Mouse (Mus musculus) midbrain, embryonic 11.5 days (tissue): ENCODE measurements around the gene Olfr202. TPM values are rescaled to one million over a fixed set of nuclear protein-coding genes. Genes with fewer than 3 reads are reported as not detected.
"Not testable (repeated sequence)": the region's sequence is repeated elsewhere in the genome, so short reads cannot be mapped to it uniquely, and the experiment has no call there.

ENCODE experiments used
- ATAC-seq: fragments of 200-750 bp; cut with Nextera tagmentation; 2 replicates; pipeline ENCODE4 v1.8.0; 2017; ENCODE audit warnings: moderate TSS enrichment, moderate library complexity; ENCODE audit not compliant: low FRiP score
- DNase-seq: peaks from one replicate; pipeline ENCODE4 v3.0.0; 2015; ENCODE audit warnings: low spot score; ENCODE audit errors: missing footprints
- H3K27ac ChIP-seq: fragments of 300-500 bp; sonication (generic); 2 replicates; pipeline ENCODE4 v1.5.1; 2014; ENCODE audit warnings: low read depth, low read length
- H3K27me3 ChIP-seq: fragments of 300-500 bp; sonication (generic); 2 replicates; pipeline ENCODE4 v1.6.1; 2014; ENCODE audit warnings: mild to moderate bottlenecking, low read length, moderate library complexity, mixed read lengths; ENCODE audit not compliant: control insufficient read depth, insufficient read depth
- H3K36me3 ChIP-seq: fragments of 300-500 bp; sonication (generic); 2 replicates; pipeline ENCODE4 v1.6.1; 2014; ENCODE audit warnings: mild to moderate bottlenecking, low read length, moderate library complexity, mixed read lengths; ENCODE audit not compliant: control insufficient read depth, insufficient read depth
- H3K4me1 ChIP-seq: fragments of 300-500 bp; sonication (generic); 2 replicates; pipeline ENCODE4 v1.6.1; 2014; ENCODE audit warnings: low read length; ENCODE audit not compliant: control insufficient read depth, insufficient read depth
- H3K4me2 ChIP-seq: fragments of 300-500 bp; sonication (generic); 2 replicates; pipeline ENCODE4 v1.6.1; 2014; ENCODE audit warnings: mild to moderate bottlenecking, moderate library complexity
- H3K4me3 ChIP-seq: fragments of 300-500 bp; sonication (generic); 2 replicates; pipeline ENCODE4 v1.5.1; 2014; ENCODE audit warnings: low read depth, low read length
- H3K9ac ChIP-seq: fragments of 300-500 bp; sonication (generic); 2 replicates; pipeline ENCODE4 v1.6.1; 2014; ENCODE audit warnings: low read length
- H3K9me3 ChIP-seq: fragments of 300-500 bp; sonication (generic); 2 replicates; pipeline ENCODE4 v1.6.1; 2016; ENCODE audit warnings: low read length; ENCODE audit not compliant: control insufficient read depth
- WGBS: fragments of 180-500 bp; shearing (Covaris S2); extraction: QIAGEN DNeasy Blood & Tissue Kit; methylation state at CpG from one replicate; pipeline ENCODE4 v1.1.7; 2014; 5-methylcytosine and 5-hydroxymethylcytosine counted together
- polyA plus RNA-seq: library from polyadenylated mRNA; unstranded; fragments of >200 nt; fragmentation: Nextera tagmentation; extraction: Ambion mirVana; gene quantifications from 2 replicates; pipeline ENCODE4 v1.2.1, GENCODE M21; 2014

The Olfr202 gene
- polyA plus RNA-seq, 1 experiment from 2014 or later = not detected

DNA sequence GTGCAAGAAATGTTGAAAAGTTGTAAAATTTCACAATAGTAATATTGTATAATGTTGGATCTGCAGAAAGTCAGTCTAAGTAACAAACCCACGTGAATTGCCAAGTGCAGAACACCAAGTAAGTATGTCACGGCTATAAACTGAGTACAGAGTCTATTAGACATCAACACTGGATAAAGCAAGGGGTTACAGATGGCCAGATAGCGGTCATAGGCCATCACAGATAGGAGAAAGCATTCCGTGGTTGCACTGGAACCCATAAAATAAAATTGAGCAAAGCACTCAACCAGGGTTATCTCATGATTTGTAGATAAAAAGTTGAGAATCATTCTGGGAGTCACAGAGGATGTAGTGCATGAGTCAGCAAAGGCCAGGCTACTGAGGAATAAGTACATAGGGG is 17.5 kb downstream of the Olfr202 start:
- H3K9ac ChIP-seq, H3K9me3 ChIP-seq, H3K36me3 ChIP-seq, H3K27ac ChIP-seq, H3K4me2 ChIP-seq, ATAC-seq, H3K27me3 ChIP-seq, DNase-seq, H3K4me3 ChIP-seq, H3K4me1 ChIP-seq: not testable (repeated sequence)
- WGBS = 77% methylated on average over 4 of the region's 4 CpGs

GRCm38 (mm10) chr16:59249684-59250083 is 36.9 kb downstream of the Olfr202 start:
- 87% methylated on average over 17 of the region's 17 CpGs for WGBS
- Histone ChIP-seq H3K27ac (no peak overlapping the region), H3K4me2 (no peak overlapping the region), H3K36me3 (no peaks in the 10 kb centered on the region), H3K9ac (no peak overlapping the region), H3K4me1 (no peaks in the 10 kb centered on the region), H3K4me3 (no peak overlapping the region), H3K27me3 (no peaks in the 10 kb centered on the region), H3K9me3 (no peaks in the 10 kb centered on the region)
- DNase-seq (no peak), ATAC-seq (no peak)

Other genes with a start within 250 kb of the Olfr202 start
- not detected in 2 replicates for gene Olfr187, start 247.0 kb downstream of the Olfr202 start, polyA plus RNA-seq
- not detected in 2 replicates for gene Olfr190, start 208.8 kb downstream of the Olfr202 start, polyA plus RNA-seq
- not detected in 2 replicates for gene Olfr191, start 197.0 kb downstream of the Olfr202 start, polyA plus RNA-seq
- not detected in 2 replicates for gene Olfr193, start 174.9 kb downstream of the Olfr202 start, polyA plus RNA-seq
- gene Olfr194, start 165.7 kb downstream of the Olfr202 start, polyA plus RNA-seq = not detected in 2 replicates
- gene Olfr195, start 139.7 kb downstream of the Olfr202 start, polyA plus RNA-seq = not detected in 2 replicates
- not detected in 2 replicates for gene Olfr196, start 116.3 kb downstream of the Olfr202 start, polyA plus RNA-seq
- gene Olfr198, start 83.3 kb downstream of the Olfr202 start, polyA plus RNA-seq = not detected in 2 replicates
- gene Olfr199, start 67.0 kb downstream of the Olfr202 start, polyA plus RNA-seq = not detected in 2 replicates
- not detected in 2 replicates for gene Olfr201, start 14.2 kb downstream of the Olfr202 start, polyA plus RNA-seq
- not detected in 2 replicates for gene Olfr203, start 12.1 kb upstream of the Olfr202 start, polyA plus RNA-seq
- not detected in 2 replicates for gene Olfr204, start 31.5 kb upstream of the Olfr202 start, polyA plus RNA-seq
- not detected in 2 replicates for gene Olfr205, start 44.3 kb upstream of the Olfr202 start, polyA plus RNA-seq
- not detected in 2 replicates for gene Olfr206, start 62.5 kb upstream of the Olfr202 start, polyA plus RNA-seq
- gene Olfr209, start 77.2 kb upstream of the Olfr202 start, polyA plus RNA-seq = not detected in 2 replicates
- gene Gabrr3, start 120.5 kb upstream of the Olfr202 start, polyA plus RNA-seq = 0.08 and 0.33 TPM in 2 replicates
- 26.1 and 31.0 TPM in 2 replicates for gene Riox2, start 185.0 kb upstream of the Olfr202 start, polyA plus RNA-seq